Mouse (Mus musculus): ENCODE measurements around the gene Pced1a. TPM values are rescaled to one million over a fixed set of nuclear protein-coding genes. Genes with fewer than 3 reads are reported as not detected.

Gene Pced1a
- polyA plus RNA-seq, 1 experiment from 2014 or later, result 11.1 TPM

DNA sequence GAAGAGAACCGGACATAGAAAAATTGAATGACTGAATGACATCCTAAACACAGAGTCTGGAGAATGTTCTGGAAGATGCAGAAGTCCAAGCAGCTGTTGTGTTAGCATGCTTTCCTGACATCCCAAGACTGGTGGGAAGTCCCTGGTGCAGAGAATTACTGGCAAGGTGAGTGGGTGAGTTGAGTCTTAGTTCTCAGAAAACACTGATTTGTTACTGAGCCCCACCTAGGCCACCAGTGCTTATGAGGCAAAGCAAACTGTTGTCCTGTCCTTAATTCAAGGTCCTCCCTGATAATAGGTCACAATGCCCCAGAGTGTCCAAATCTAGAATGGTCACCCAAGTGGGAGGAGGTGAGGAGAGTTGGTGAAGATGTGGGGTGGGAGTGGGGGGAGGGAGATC lies 19.6 kb downstream of the Pced1a start, which contains the start of the genes Gm28372 and 1700020A23Rik:
TSS of gene Gm28372 (plus strand) at position 301 of the 400 bp plus-strand sequence.
TSS of gene 1700020A23Rik (plus strand) at position 321 of the 400 bp plus-strand sequence.
- H3K27ac ChIP-seq, result no peak within 1 kb of the TSS
- no peak for ATAC-seq (ENCODE audit: insufficient read depth, low FRiP score, low read depth)

GRCm38 (mm10) chr2:130401891-130402290 lies 22.6 kb downstream of the Pced1a start:
- no peaks in the 10 kb centered on the region for H3K36me3 ChIP-seq
- H3K27ac ChIP-seq, result no peak overlapping the region
- no peak overlapping the region for H3K4me3 ChIP-seq (replicated peaks)
- WGBS, result 67% methylated on average over 4 of the region's 4 CpGs
- no peaks in the 10 kb centered on the region for H3K9me3 ChIP-seq
- H3K27me3 ChIP-seq (replicated peaks), result 0 out of 2 replicates have a peak, but pooled peaks cover 3% of the 10 kb centered on the region
- no peak overlapping the region for H3K9ac ChIP-seq
- H3K4me1 ChIP-seq, result no peaks in the 10 kb centered on the region
- ATAC-seq (ENCODE audit: insufficient read depth, low FRiP score, low read depth), result no peak
- no peak overlapping the region for H3K4me2 ChIP-seq

More for the DNA sequence above, 19.6 kb downstream of the Pced1a start, which contains the start of the genes Gm28372 and 1700020A23Rik:
- Histone ChIP-seq H3K27me3 (replicated peaks) (0 out of 2 replicates have a peak, but pooled peaks cover 3% of the 10 kb centered on the region), H3K4me1 (no peaks in the 10 kb centered on the region), H3K4me2 (no peak within 1 kb of the TSS), H3K36me3 (no peaks in the 10 kb centered on the region), H3K9me3 (no peaks in the 10 kb centered on the region), H3K9ac (no peak within 1 kb of the TSS), H3K4me3 (replicated peaks) (no peak within 1 kb of the TSS)
- 84% methylated on average over 1 of the region's 1 CpGs for WGBS

DNA sequence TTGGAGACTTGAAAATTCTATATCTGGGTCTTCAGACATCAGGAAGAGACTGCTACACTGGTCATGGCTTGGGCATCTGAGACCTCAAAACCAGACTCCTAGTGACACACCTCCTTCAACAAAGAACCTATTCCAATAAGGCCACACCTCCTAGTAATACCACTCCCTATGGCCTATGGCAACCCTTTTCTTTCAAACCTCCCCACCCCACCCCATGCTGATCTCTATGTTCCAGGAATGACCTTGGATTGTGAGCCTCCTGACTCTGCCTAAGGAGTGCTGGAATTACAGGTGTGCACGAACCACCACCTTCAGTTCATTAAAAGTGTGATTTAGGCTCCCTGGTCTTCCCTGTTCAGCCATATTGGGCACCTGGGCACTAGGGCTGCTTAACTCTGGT lies 24.5 kb downstream of the Pced1a start:
- Histone ChIP-seq H3K27ac (no peak overlapping the region), H3K9ac (no peak overlapping the region), H3K4me2 (no peak overlapping the region), H3K4me1 (no peaks in the 10 kb centered on the region), H3K4me3 (replicated peaks) (no peak overlapping the region), H3K36me3 (no peaks in the 10 kb centered on the region), H3K27me3 (replicated peaks) (no peaks in the 10 kb centered on the region), H3K9me3 (no peaks in the 10 kb centered on the region)
- ATAC-seq (ENCODE audit: insufficient read depth, low FRiP score, low read depth), result no peak
- WGBS, result 85% methylated on average over 1 of the region's 1 CpGs

GRCm38 (mm10) chr2:130398091-130398490 lies 26.4 kb downstream of the Pced1a start:
- Histone ChIP-seq H3K9ac (no peak overlapping the region), H3K27me3 (replicated peaks) (no peaks in the 10 kb centered on the region), H3K4me2 (peak overlapping the region; percentile 92), H3K9me3 (no peaks in the 10 kb centered on the region), H3K27ac (no peak overlapping the region), H3K36me3 (no peaks in the 10 kb centered on the region), H3K4me3 (replicated peaks) (peak overlapping the region; percentile 57), H3K4me1 (no peaks in the 10 kb centered on the region)
- 15% methylated on average over 14 of the region's 14 CpGs for WGBS
- ATAC-seq (ENCODE audit: insufficient read depth, low FRiP score, low read depth), result no peak

- Histone ChIP-seq H3K27ac (peak within 1 kb of the TSS; percentile 44; the same call in 1 of the 2 replicates), H3K4me3 (replicated peaks) (peak within 1 kb of the TSS; percentile 57), H3K9ac (peak within 1 kb of the TSS; percentile 47), H3K27me3 (replicated peaks) (no peaks in the 10 kb centered on the region), H3K4me1 (no peaks in the 10 kb centered on the region), H3K9me3 (no peaks in the 10 kb centered on the region), H3K36me3 (0 out of 2 replicates have a peak, but pooled peaks cover 2% of the 10 kb centered on the region), H3K4me2 (peak within 1 kb of the TSS; percentile 92)
- WGBS, result under 1% methylated on average over 35 of the region's 53 CpGs
- ATAC-seq (ENCODE audit: insufficient read depth, low FRiP score, low read depth), result peak; percentile 75
These were observed 27.1 kb downstream of the Pced1a start, which contains the start of gene Cpxm1 for GRCm38 (mm10) chr2:130397186-130397985. TSS of gene Cpxm1 (minus strand) at chr2:130397574.

DNA sequence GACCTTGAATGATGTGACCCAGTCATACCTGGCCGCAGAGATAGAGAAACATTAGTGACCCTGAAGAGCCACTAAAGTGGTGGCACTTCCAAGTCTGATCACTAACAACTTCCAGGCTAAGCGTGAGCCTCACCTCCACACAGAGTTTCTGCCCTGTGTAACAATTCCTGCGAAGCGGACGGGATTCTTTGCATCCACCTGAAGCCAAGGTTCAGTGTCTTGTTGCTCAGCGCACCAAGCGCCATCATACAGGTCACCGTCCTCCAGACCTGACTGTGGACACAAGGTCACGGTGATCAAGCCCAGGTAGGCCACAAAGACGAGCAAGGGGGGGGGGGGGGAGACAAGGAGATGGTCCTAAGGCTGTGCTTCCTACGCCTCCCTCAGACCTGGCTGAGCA lies 28.8 kb downstream of the Pced1a start:
- 0 out of 2 replicates have a peak, but pooled peaks cover 3% of the 10 kb centered on the region for H3K36me3 ChIP-seq
- WGBS, result 93% methylated on average over 11 of the region's 11 CpGs

DNA sequence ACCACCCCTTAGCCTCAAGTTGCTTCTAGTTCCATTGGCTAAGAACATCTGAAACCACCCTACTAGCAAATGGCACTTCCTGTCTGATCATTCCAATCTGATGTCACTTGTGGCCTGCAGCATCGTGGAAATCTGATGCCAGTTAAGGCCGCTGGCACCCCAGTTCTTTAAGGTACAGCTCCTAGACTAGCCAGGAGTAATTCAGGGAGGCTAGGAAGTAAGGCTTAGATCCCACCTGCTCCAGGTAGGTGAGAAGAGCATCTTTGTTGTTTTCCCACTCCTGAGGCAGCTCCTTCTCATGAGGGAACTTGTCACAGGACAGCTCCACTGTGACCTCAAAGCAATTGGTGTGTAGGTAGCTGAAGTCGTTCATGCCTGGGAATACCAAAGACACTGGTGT lies 31.7 kb downstream of the Pced1a start:
- no peak overlapping the region for H3K4me3 ChIP-seq (replicated peaks)
- H3K4me1 ChIP-seq, result no peaks in the 10 kb centered on the region
- H3K27me3 ChIP-seq (replicated peaks), result no peaks in the 10 kb centered on the region
- 0 out of 2 replicates have a peak, but pooled peaks cover 3% of the 10 kb centered on the region for H3K36me3 ChIP-seq
- H3K27ac ChIP-seq, result no peak overlapping the region
- no peak for ATAC-seq (ENCODE audit: insufficient read depth, low FRiP score, low read depth)
- no peak overlapping the region for H3K9ac ChIP-seq
- WGBS, result 80% methylated on average over 3 of the region's 3 CpGs
- no peaks in the 10 kb centered on the region for H3K9me3 ChIP-seq
- no peak overlapping the region for H3K4me2 ChIP-seq

More for the DNA sequence above, 28.8 kb downstream of the Pced1a start:
- Histone ChIP-seq H3K27ac (no peak overlapping the region), H3K27me3 (replicated peaks) (no peaks in the 10 kb centered on the region), H3K4me3 (replicated peaks) (no peak overlapping the region), H3K4me1 (no peaks in the 10 kb centered on the region), H3K4me2 (no peak overlapping the region), H3K9ac (no peak overlapping the region), H3K9me3 (no peaks in the 10 kb centered on the region)
- no peak for ATAC-seq (ENCODE audit: insufficient read depth, low FRiP score, low read depth)

DNA sequence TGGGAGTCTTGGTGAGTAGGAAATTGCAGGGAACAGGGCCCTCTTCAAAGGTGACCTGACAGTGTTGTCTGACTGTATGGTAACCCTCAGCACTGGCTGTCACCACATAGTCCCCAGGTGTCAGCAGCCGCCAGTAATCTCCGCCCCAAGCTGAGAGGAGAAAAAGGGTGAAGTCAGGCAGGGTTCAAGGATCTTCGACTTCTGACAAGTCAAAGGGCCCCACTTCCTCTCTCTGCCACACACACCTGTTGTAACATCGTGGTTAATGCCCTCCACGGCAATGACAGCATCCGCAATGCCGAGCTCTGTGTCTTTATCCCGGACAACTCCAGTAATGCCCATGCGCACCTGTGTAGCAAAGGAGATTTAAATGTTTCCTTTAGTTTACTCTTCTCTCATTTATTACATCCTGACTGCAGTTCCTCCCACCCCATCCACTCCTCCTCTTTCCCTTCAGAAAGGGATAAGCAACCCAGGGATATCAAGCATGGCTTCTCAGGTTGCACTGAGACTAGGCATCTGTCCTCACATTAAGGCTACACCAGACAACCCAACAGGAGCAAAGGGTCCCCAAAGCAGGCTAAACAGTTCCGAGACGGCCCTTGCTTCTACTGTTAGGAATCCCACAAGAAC lies 33.4 kb downstream of the Pced1a start:
- Histone ChIP-seq H3K4me3 (replicated peaks) (no peak overlapping the region), H3K9me3 (no peaks in the 10 kb centered on the region), H3K27me3 (replicated peaks) (no peaks in the 10 kb centered on the region), H3K36me3 (0 out of 2 replicates have a peak, but pooled peaks cover 3% of the 10 kb centered on the region), H3K9ac (no peak overlapping the region), H3K4me2 (no peak overlapping the region), H3K4me1 (no peaks in the 10 kb centered on the region), H3K27ac (no peak overlapping the region)
- 75% methylated on average over 11 of the region's 11 CpGs for WGBS
- ATAC-seq (ENCODE audit: insufficient read depth, low FRiP score, low read depth), result no peak

DNA sequence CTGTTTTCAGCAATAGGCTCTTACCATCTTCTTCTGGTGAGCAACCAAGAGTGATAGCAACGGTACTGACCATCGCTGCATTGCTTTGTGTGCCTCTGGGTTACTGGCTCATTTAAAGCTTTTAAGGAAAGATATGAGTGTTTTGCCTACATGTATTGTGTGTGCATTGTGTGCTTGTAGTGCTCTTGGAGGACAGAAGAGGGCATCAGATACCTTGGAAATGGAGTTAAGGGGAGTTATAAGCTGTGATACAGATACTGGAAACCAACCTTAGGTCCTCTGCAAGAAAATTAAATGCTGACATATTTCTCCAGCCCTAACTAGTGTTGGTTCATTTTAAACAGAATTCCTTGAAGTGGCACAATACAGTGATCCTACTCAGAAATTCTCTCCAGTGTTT lies 35.7 kb downstream of the Pced1a start:
- H3K9ac ChIP-seq, result no peak overlapping the region
- 0 out of 2 replicates have a peak, but pooled peaks cover 3% of the 10 kb centered on the region for H3K36me3 ChIP-seq
- ATAC-seq (ENCODE audit: insufficient read depth, low FRiP score, low read depth), result no peak
- no peak overlapping the region for H3K4me3 ChIP-seq (replicated peaks)
- H3K27ac ChIP-seq, result no peak overlapping the region
- H3K9me3 ChIP-seq, result no peaks in the 10 kb centered on the region
- H3K4me2 ChIP-seq, result no peak overlapping the region
- H3K27me3 ChIP-seq (replicated peaks), result no peaks in the 10 kb centered on the region
- WGBS, result 88% methylated on average over 2 of the region's 2 CpGs
- H3K4me1 ChIP-seq, result no peaks in the 10 kb centered on the region

DNA sequence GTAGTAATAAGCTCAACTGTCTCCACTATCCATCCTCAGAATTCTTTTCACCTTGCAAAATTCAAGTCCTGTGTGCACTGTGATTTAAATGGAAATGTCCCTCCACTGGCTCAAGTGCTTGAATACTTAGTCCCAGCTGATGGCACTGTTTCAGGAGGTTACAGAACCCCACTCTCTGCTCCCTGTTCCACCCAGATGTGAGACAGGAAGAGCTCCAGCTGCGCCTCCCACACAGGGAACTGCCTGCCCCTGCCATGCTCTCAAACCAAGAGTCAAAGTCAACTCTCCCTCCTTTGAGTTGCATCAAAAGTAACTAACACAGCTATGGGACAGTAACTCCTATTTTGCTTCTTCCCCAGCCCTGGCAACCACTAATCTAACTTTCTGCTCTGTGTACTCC lies 38.3 kb downstream of the Pced1a start:
- Histone ChIP-seq H3K36me3 (no peaks in the 10 kb centered on the region), H3K4me3 (replicated peaks) (no peak overlapping the region), H3K9me3 (no peaks in the 10 kb centered on the region), H3K9ac (no peak overlapping the region), H3K4me2 (no peak overlapping the region), H3K27ac (no peak overlapping the region), H3K27me3 (replicated peaks) (no peaks in the 10 kb centered on the region), H3K4me1 (no peaks in the 10 kb centered on the region)
- no peak for ATAC-seq (ENCODE audit: insufficient read depth, low FRiP score, low read depth)
- 65% methylated on average over 1 of the region's 1 CpGs for WGBS

GRCm38 (mm10) chr2:130383895-130384294 lies 40.6 kb downstream of the Pced1a start:
- no peak overlapping the region for H3K9ac ChIP-seq
- no peaks in the 10 kb centered on the region for H3K9me3 ChIP-seq
- no peak overlapping the region for H3K4me2 ChIP-seq
- no peak overlapping the region for H3K27ac ChIP-seq
- no peak for ATAC-seq (ENCODE audit: insufficient read depth, low FRiP score, low read depth)
- no peaks in the 10 kb centered on the region for H3K36me3 ChIP-seq
- 66% methylated on average over 6 of the region's 6 CpGs for WGBS
- no peaks in the 10 kb centered on the region for H3K4me1 ChIP-seq
- H3K27me3 ChIP-seq (replicated peaks), result no peaks in the 10 kb centered on the region
- H3K4me3 ChIP-seq (replicated peaks), result no peak overlapping the region

- Histone ChIP-seq H3K9me3 (no peaks in the 10 kb centered on the region), H3K4me3 (replicated peaks) (no peak overlapping the region), H3K4me1 (no peaks in the 10 kb centered on the region), H3K4me2 (no peak overlapping the region), H3K27me3 (replicated peaks) (no peaks in the 10 kb centered on the region), H3K36me3 (no peaks in the 10 kb centered on the region), H3K9ac (no peak overlapping the region), H3K27ac (no peak overlapping the region)
- ATAC-seq (ENCODE audit: insufficient read depth, low FRiP score, low read depth), result no peak
- WGBS, result 44% methylated on average over 3 of the region's 3 CpGs
These were observed 41.3 kb downstream of the Pced1a start for GRCm38 (mm10) chr2:130383205-130383604.

Measured in stomach, embryonic 15.5 days (tissue).